Mouse (Mus musculus): ENCODE data around the gene Serpina6.

The Serpina6 gene

DNA sequence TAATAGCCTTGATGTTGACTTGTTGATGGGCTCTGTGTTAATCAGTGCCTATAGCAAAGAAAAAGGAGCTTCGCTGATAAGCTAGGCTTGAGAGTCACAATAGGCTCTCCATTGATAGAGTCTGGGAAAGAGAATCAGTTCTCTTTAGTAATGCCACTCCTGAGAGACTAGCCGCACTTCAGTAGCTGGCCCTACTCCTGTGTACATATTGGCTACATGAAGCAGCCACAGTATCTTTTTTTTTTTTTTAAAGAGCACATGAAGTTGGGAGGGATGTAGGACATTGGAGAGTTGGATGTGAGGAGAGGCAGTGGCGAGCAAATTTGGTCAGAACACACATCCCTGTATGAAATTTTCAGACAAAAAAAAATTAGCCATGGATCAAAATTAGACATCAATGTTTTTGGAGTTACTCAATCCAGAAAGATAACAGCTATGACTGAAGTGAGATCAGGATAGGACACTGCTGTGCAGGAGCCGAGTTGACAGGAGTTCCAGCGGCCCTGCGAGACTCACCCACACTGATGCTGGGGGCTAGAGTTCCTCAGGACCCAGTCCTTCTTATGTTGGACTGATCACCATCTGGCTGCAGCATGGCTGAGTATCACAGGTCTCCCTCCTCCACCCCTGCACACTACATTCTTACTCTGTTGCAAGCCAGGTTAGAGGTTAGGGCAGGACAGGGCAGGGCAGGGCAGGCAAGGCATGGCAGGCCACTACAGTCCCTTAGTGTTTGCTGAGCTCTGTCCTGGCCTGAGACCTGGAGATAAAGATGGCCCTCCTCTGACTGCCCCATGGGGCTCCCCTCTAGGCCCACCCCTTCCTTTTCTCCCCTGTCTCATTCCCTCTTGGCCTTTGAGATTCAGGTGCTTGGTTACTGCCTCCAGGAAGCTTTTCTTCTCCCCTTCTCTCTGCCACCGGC is 1.6 kb downstream of the Serpina6 start:
- DNase-seq (ENCODE audit: inconsistent ontology term) = no peak

DNA sequence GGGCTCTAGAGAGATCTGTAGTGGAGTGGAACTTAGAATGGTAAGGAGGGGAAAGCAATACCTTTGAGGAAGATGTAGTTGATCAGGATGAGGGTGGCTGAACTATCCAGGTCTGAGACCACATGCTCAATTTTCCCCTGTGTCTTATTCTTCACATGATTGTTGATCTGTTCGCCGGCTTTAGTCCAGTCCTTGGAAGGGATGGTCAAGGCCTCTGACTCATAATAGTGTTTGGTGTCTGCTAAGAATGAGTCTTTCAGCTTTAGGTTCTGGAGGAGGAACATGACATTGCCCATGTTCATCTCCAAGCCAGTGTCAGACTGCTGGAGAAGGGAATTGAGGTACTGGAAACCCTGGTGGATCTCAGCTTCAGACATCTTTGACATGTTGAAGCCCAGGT is 3.2 kb downstream of the Serpina6 start:
- no peak for DNase-seq (ENCODE audit: inconsistent ontology term)

DNA sequence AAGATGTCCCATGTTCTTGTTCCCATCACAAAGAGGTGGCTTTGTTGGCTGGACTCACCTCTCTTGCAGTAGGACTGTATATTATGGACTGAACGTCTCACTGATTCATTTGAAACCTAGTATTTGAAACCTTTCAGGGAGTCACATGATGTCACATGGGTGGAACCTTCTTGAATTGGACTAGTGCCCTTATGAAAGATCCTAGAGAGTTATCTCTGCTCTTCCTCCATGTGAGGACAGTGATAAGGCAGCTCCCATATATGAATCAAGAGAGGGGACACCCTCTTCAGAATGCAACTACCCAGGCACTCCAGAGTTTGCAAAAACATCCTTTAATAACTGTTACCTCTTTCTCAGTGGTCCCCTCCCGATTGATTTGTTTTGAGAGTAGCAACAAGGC is 10.7 kb downstream of the Serpina6 start:
- no peak for DNase-seq (ENCODE audit: inconsistent ontology term)

DNA sequence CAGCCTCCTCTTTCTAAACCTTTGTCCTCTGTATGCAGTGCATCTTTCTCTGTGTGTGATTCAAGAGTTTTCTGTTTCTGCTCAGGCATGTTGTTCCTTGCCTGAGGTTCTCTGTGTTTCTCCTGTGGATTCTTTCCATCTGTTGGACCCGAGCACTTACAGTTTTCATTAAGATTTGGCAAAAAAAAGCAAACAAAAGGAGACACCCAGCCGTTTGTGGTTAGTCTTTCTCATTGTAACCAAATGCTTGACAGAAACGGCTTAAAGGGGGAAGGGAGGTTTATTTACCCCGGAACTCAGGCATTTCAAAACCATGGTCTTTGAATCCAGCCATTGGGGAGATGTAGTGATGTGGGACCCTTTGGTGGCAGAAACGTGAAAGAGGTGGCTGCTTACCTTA is 12.4 kb downstream of the Serpina6 start:
- peak; percentile 1 for DNase-seq (ENCODE audit: inconsistent ontology term)

- DNase-seq (ENCODE audit: inconsistent ontology term) = no peak
These were observed 13.2 kb downstream of the Serpina6 start for GRCm38 (mm10) chr12:103643818-103644217.

- DNase-seq (ENCODE audit: inconsistent ontology term) = peak; percentile 54
These were observed 13.7 kb downstream of the Serpina6 start for GRCm38 (mm10) chr12:103643336-103643735.

- no peak for DNase-seq (ENCODE audit: inconsistent ontology term)
These were observed 21.2 kb downstream of the Serpina6 start for GRCm38 (mm10) chr12:103635846-103636245.

GRCm38 (mm10) chr12:103634430-103634829 is 22.6 kb downstream of the Serpina6 start:
- DNase-seq (ENCODE audit: inconsistent ontology term) = no peak

DNA sequence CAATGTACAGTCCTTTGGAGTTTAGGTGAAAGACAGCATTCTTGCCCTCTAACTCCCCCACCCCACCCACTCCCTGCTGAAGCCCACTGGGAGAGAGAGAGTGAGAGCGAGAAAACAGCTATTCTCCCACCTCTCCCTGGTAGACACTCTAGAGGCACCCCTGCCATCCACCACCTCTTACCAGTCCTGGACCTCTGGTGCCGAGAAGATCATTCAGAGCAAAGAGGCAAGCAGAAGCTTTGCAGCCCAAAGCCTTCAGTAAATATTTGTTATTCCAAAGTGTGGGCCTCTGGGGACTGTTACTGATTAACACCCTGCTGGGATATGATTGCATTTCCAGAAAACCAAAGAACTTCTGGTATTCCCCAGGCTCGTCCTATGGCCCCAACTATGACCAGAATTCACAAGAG is 25.8 kb downstream of the Serpina6 start, which contains the start of gene Serpina10:
Serpina10 (minus strand) TSS at position 242 of the 410 bp plus-strand sequence.
- no peak for DNase-seq (ENCODE audit: inconsistent ontology term)

- no peak for DNase-seq (ENCODE audit: inconsistent ontology term)
These were observed 40.2 kb downstream of the Serpina6 start for GRCm38 (mm10) chr12:103616860-103617261.

- no peak for DNase-seq (ENCODE audit: inconsistent ontology term)
These were observed 41.3 kb downstream of the Serpina6 start for GRCm38 (mm10) chr12:103615734-103616133.

DNA sequence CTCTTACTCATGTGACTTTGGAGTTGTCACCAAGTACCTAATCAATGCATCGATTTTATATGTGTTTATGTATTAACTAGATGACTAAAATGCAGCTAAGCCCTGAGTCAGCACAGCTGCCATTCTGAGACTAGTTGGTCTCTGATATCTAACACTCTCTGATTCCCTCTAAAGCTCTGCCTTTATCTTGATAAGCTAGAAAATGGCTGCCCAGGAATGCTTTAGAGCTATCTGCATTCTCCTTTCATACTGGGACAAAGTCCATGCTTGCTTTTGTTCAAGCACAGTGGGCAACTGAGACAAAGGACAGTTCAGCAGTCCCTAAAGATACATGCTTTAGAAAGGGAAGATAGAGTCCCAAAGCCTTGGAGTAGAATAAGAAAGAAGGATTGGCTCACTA is 41.9 kb downstream of the Serpina6 start:
- no peak for DNase-seq (ENCODE audit: inconsistent ontology term)

- no peak for DNase-seq (ENCODE audit: inconsistent ontology term)
These were observed 55.2 kb downstream of the Serpina6 start for GRCm38 (mm10) chr12:103601839-103602238.

DNA sequence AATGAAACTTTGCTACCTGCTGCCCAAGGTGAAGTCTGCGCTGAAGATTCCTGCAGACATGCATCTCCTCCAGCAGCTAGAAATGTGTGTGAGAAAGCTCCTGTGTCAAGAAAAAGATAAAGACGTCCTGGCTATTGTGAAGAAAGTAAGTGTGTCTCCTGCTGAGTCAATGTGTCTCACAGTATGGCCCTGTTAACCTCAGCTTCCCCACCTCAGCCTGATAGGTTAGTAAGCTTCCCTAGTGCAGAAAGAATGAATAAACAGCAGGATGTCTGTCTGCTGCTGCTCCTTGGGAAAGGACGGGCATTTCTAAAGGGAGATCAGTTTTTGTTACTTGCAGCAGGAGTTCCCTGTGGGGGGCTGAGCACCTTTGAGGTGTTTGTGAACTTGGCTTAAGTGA is 56.6 kb downstream of the Serpina6 start:
- no peak for DNase-seq (ENCODE audit: inconsistent ontology term)

GRCm38 (mm10) chr12:103598411-103598810 is 58.6 kb downstream of the Serpina6 start:
- no peak for DNase-seq (ENCODE audit: inconsistent ontology term)
